Mouse (Mus musculus) limb, embryonic 11.5 days (tissue): ENCODE results near the gene Kdm4b. TPM values are rescaled to one million over a fixed set of nuclear protein-coding genes. Genes with fewer than 3 reads are reported as not detected.
A peak's percentile ranks its signal among the peaks of the same experiment; 100 is the strongest.

Source experiments
- ATAC-seq: fragments of 200-750 bp; cut with Nextera tagmentation; 2 replicates; pipeline ENCODE4 v1.8.0; 2017; ENCODE audit warnings: low read depth; ENCODE audit not compliant: insufficient number of reproducible peaks, low FRiP score, low TSS enrichment
- DNase-seq: peaks from one replicate; pipeline ENCODE4 v3.0.0-alpha.2; 2015; ENCODE audit warnings: low spot score
- H3K27ac ChIP-seq: fragments of 300-500 bp; sonication (generic); replicated peaks from 2 replicates; pipeline ENCODE4 v1.5.1; 2014; ENCODE audit warnings: low read depth, mild to moderate bottlenecking, low read length
- H3K27me3 ChIP-seq: fragments of 300-500 bp; sonication (generic); 2 replicates; pipeline ENCODE4 v1.6.1; 2014; ENCODE audit warnings: mild to moderate bottlenecking, low read length, mixed read lengths; ENCODE audit not compliant: control insufficient read depth, insufficient read depth
- H3K36me3 ChIP-seq: fragments of 300-500 bp; sonication (generic); 2 replicates; pipeline ENCODE4 v1.6.1; 2014; ENCODE audit warnings: mild to moderate bottlenecking, low read length, moderate library complexity, mixed read lengths; ENCODE audit not compliant: control insufficient read depth, insufficient read depth
- H3K4me1 ChIP-seq: fragments of 300-500 bp; sonication (generic); 2 replicates; pipeline ENCODE4 v1.6.1; 2014; ENCODE audit warnings: low read length, mixed read lengths; ENCODE audit not compliant: control insufficient read depth, insufficient read depth
- H3K4me2 ChIP-seq: fragments of 300-500 bp; sonication (generic); 2 replicates; pipeline ENCODE4 v1.6.1; 2014; ENCODE audit warnings: low read depth, mild to moderate bottlenecking, moderate library complexity; ENCODE audit not compliant: severe bottlenecking
- H3K4me3 ChIP-seq: fragments of 300-500 bp; sonication (generic); 2 replicates; pipeline ENCODE4 v1.5.1; 2014; ENCODE audit warnings: low read depth, low read length
- H3K9ac ChIP-seq: fragments of 300-500 bp; sonication (generic); 2 replicates; pipeline ENCODE4 v1.6.1; 2014; ENCODE audit warnings: mild to moderate bottlenecking, low read length
- H3K9me3 ChIP-seq: fragments of 300-500 bp; sonication (generic); 2 replicates; pipeline ENCODE4 v1.6.1; 2016; ENCODE audit warnings: low read length; ENCODE audit not compliant: control insufficient read depth
- WGBS: fragments of 180-500 bp; shearing (Covaris S2); extraction: QIAGEN DNeasy Blood & Tissue Kit; methylation state at CpG from one replicate; pipeline ENCODE4 v1.1.7; 2014; 5-methylcytosine and 5-hydroxymethylcytosine counted together
- polyA plus RNA-seq: library from polyadenylated mRNA; unstranded; fragments of >200 nt; fragmentation: Nextera tagmentation; extraction: Ambion mirVana; gene quantifications from 2 replicates; pipeline ENCODE4 v1.2.1, GENCODE M21; 2014

Gene Kdm4b
- polyA plus RNA-seq, 1 experiment from 2014 or later, result 33.2 TPM

DNA sequence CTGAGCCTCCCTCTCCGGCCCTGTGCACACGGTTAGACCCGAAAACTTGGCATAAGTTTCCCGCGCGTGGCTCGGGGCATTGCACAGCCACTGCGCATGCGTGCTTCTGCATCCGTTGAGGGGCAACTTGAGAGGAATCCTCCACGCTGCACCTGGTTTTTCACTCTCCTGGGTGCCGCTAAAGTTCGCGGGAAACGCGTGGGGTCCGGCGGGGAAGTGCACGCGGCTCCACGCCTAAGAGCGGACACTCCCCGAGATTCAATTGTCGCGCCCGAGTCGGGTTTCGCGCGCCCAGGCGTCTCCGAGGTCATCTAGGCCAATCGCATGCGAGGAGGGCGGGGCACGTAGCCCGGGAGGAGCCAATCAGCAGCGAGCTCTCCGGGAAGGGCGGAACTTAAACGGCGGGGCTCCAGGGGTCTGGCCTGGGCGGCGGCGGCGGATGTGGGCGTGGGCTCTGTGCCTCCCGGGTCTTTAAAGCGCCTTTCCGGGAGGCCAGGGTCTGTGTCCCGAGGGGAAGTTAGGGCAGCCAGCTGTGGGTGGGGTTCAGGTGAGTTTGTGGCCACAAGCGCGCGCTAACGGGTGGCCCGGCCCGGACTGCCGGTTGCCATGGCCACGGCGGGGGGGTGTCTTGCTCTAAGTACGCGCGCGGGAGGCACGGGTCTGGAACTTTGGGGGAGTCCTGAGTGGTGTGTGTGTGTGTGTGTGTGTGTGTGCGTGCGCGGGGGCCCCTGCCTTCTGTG, 21.8 kb upstream of the Kdm4b start:
- peak overlapping the region; percentile 91 for H3K27ac ChIP-seq
- peaks cover 25% of the 10 kb centered on the region for H3K4me1 ChIP-seq
- H3K36me3 ChIP-seq, result peaks cover 26% of the 10 kb centered on the region
- H3K9me3 ChIP-seq, result no peaks in the 10 kb centered on the region
- under 1% methylated on average over 68 of the region's 68 CpGs for WGBS
- H3K9ac ChIP-seq, result peak overlapping the region; percentile 87
- peak; percentile 98 for DNase-seq
- H3K4me3 ChIP-seq, result peak overlapping the region; percentile 85
- peak overlapping the region; percentile 98 for H3K4me2 ChIP-seq
- no peaks in the 10 kb centered on the region for H3K27me3 ChIP-seq
- peak; percentile 85 for ATAC-seq

DNA sequence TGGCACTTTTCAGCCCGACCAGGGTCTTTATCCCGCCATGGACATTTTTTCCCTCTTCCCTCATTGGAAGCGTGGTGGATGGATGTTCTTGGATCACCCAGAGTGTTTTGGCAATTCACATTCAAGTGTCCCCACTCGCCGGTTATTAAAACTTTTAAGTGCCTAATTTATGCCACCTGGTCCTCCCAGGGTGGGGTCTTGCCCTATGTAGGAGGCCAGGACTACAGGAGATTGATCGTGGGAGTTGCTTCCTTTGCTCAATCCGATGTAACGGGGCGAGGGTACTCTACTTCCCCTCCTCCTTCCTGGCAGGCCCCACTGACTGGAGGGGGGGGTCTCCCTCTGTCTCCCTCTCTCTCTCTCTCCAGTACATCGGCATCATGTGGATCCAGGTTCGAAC, 21.1 kb upstream of the Kdm4b start:
- peak overlapping the region; percentile 85 for H3K4me3 ChIP-seq
- H3K27ac ChIP-seq, result 0 out of 2 replicates have a peak overlapping the region, but pooled peaks have one; percentile 6
- H3K36me3 ChIP-seq, result peaks cover 33% of the 10 kb centered on the region
- H3K4me1 ChIP-seq, result peaks cover 25% of the 10 kb centered on the region
- H3K4me2 ChIP-seq, result peak overlapping the region; percentile 98
- no peaks in the 10 kb centered on the region for H3K9me3 ChIP-seq
- no peaks in the 10 kb centered on the region for H3K27me3 ChIP-seq
- DNase-seq (peak; percentile 40), ATAC-seq (no peak)
- peak overlapping the region; percentile 87 for H3K9ac ChIP-seq
- WGBS, result 10% methylated on average over 11 of the region's 11 CpGs

DNA sequence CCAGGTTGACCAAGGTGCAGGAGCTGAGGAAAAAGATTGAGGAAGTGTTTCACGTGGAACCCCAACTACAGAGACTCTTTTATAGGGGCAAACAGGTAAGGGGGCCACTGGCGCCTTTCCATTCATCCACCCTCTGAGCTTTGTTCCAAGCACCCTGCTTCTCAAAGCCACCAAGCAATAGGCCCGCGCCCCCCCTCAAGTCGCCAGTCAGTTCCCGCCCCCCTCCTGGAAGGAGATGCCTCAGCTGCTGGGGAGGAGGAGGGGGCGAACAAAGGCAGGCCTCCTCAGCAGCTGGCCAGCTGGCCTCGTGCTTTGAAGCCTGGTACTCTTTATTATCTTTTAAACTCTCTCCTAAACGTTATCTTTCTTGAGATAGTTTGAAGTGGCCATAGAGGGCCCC, 20.7 kb upstream of the Kdm4b start:
- DNase-seq, result no peak
- Histone ChIP-seq H3K36me3 (peaks cover 35% of the 10 kb centered on the region), H3K4me2 (peak overlapping the region; percentile 98), H3K4me1 (peaks cover 25% of the 10 kb centered on the region), H3K9ac (peak overlapping the region; percentile 87), H3K27me3 (no peaks in the 10 kb centered on the region), H3K4me3 (peak overlapping the region; percentile 85), H3K9me3 (no peaks in the 10 kb centered on the region), H3K27ac (no peak overlapping the region)
- 16% methylated on average over 9 of the region's 9 CpGs for WGBS
- no peak for ATAC-seq

DNA sequence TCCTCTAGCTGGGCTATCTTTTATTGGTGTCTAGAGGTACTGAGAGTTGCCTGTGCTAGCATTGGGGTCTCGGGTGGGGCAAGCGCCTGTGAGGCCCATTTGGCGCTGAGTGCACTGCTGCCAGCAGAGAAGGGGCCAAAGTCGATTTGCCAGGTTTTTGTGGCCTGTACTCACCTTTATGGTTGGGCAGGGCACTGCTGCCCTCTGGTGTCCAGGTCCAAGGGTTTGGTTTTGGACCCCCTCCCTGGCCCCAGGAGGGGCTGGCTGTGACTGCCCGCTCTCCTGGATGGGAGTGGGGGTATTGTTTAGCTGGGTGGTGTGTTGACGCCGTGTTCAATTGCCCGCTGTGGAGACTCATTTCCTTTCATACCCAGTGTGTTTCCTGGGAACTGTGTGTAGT, 20.0 kb upstream of the Kdm4b start:
- peak overlapping the region; percentile 85 for H3K4me3 ChIP-seq
- H3K27me3 ChIP-seq, result no peaks in the 10 kb centered on the region
- no peak overlapping the region for H3K27ac ChIP-seq
- no peak for ATAC-seq
- WGBS, result 66% methylated on average over 8 of the region's 8 CpGs
- H3K9me3 ChIP-seq, result no peaks in the 10 kb centered on the region
- DNase-seq, result peak; percentile 56
- H3K36me3 ChIP-seq, result peaks cover 41% of the 10 kb centered on the region
- peak overlapping the region; percentile 98 for H3K4me2 ChIP-seq
- H3K4me1 ChIP-seq, result peaks cover 25% of the 10 kb centered on the region
- peak overlapping the region; percentile 17; the same call in 1 of the 2 replicates for H3K9ac ChIP-seq

DNA sequence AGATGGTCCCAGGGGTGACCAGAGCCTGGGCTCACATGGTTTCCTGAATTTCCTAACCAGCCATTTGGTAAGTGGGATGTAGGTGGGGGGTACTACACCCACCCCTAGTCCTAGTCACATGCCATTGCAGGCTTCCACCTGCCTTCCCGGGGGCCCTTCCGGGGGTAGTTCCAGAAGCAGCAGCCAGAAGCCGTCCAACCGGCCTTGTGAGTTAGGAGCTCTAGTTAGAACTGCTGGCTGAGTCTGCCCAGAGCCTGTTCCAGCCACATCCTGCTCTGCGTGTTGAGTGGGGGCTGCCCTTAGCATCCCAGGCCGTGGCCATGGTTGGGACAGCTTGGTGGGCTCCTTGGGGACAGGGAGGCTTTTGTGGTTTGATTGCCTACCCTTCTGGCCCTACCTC, 17.8 kb upstream of the Kdm4b start:
- ATAC-seq, result no peak
- DNase-seq, result peak; percentile 57
- no peaks in the 10 kb centered on the region for H3K27me3 ChIP-seq
- no peak overlapping the region for H3K4me3 ChIP-seq
- no peaks in the 10 kb centered on the region for H3K9me3 ChIP-seq
- H3K4me1 ChIP-seq, result peaks cover 20% of the 10 kb centered on the region
- 82% methylated on average over 6 of the region's 6 CpGs for WGBS
- H3K27ac ChIP-seq, result no peak overlapping the region
- no peak overlapping the region for H3K4me2 ChIP-seq
- H3K9ac ChIP-seq, result no peak overlapping the region
- H3K36me3 ChIP-seq, result peaks cover 56% of the 10 kb centered on the region

DNA sequence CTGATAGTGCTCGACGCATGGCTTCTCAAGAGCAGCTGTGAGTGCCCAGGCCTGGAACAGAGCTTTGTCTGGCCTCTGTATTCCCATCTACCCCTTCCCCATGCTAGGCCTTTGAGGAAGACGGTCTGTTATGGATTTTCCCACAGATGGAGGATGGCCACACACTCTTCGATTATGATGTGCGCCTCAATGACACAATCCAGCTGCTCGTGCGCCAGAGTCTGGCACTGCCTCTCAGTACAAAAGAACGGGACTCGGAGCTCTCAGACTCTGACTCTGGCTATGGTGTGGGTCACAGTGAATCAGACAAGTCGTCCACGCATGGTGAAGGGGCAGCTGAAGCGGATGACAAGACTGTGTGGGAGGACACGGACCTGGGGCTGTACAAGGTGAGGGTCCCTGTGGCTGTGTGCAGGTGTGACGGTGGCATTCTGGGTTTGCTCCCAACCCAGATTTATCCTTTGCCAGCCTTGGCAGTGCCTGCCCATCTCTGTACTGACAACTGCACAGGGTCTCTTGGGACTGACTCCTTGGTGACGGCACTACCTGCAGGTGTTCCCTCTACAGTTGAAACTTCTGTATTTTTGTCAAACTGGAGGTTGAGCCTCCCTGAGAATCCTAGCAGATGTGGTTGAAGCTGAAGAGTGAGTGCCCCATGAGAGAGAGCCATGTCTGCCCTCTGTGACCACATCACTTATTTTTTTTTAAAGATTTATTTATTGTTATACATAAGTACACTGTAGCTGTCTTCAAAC, 16.5 kb upstream of the Kdm4b start:
- Histone ChIP-seq H3K36me3 (peaks cover 56% of the 10 kb centered on the region), H3K4me1 (peaks cover 20% of the 10 kb centered on the region), H3K4me2 (no peak overlapping the region), H3K9ac (no peak overlapping the region), H3K9me3 (no peaks in the 10 kb centered on the region), H3K4me3 (no peak overlapping the region), H3K27ac (no peak overlapping the region), H3K27me3 (no peaks in the 10 kb centered on the region)
- ATAC-seq (no peak), DNase-seq (no peak)
- WGBS, result 93% methylated on average over 15 of the region's 15 CpGs

DNA sequence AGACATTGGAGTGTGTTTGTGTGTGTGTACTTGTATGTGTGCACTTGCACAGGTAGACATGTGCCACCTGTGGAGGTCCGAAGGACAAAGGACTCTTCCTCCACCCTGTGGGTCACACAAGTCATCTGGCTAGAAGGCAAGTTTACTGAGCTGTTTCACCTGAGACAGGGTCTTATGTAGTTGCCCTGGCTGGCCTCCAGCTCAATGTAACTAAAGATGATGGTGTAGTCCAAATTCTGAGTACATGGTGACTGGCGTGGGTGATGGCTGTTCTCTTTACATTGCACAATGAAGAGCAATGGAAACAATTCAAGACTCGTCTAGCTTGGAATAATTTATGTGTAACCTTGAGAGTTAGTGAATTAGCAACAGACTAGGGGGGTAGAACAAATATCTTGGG, 1.4 kb upstream of the Kdm4b start:
- ATAC-seq (no peak), DNase-seq (no peak)
- Histone ChIP-seq H3K9ac (no peak overlapping the region), H3K27ac (no peak overlapping the region), H3K4me1 (peaks cover 14% of the 10 kb centered on the region), H3K4me2 (no peak overlapping the region), H3K4me3 (no peak overlapping the region), H3K9me3 (no peaks in the 10 kb centered on the region), H3K27me3 (no peaks in the 10 kb centered on the region), H3K36me3 (peaks cover 22% of the 10 kb centered on the region)
- WGBS, result 57% methylated on average over 3 of the region's 3 CpGs

DNA sequence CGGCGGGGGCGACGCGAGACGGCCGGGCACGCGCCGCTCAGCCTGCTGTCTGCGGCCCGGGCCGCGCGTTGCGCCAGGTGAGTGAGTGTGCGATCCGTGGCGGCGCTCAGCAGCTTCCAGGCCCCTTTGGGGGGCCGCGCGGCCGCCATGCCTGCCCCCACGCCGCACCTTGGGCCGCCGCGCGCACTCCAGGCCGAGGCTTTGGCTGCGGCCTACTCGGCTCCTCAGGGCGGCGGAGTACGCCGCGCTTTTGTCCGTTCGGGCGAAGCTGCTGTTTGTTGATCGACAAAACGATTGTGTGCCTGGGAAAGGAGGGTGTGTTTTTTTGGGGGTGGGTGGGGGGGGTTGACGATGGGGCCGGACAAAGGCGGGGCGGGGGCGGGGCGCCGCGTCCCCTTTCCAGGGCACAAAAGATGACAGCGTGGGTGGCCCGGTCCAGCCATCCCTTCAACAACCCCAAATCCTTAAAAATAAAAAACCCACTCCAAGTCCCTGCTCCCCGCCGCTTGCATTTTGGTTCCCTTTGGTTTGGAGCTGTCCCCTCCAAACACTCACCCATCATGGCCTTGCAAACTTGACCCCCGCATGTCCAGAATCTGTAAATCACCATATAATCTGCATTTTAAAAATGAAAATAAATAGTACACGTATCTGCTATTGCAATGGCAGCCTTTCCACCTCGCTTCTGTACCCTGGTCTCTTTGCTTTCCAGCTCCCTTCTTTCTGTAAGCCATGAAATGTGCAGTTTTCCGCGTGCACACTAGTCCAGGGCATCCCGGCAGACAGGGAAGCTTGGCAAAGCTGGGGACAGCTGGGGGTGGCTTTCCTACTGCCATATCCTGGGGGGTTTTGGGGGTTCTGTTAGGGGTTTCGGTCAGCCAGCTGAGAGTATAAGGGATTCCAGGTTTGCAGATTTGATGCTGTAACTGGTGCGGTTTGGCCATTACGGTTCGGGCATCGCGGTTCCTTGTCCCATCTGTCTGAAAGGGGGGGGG, 588 bp downstream of the Kdm4b start:
- no peak for DNase-seq

More for the DNA sequence above, 588 bp downstream of the Kdm4b start:
- H3K27me3 ChIP-seq, result no peaks in the 10 kb centered on the region
- peak overlapping the region; percentile 88 for H3K9ac ChIP-seq
- no peaks in the 10 kb centered on the region for H3K9me3 ChIP-seq
- ATAC-seq, result peak; percentile 34
- H3K36me3 ChIP-seq, result peaks cover 8% of the 10 kb centered on the region
- peak overlapping the region; percentile 73; the same call in 1 of the 2 replicates for H3K27ac ChIP-seq
- peak overlapping the region; percentile 88 for H3K4me3 ChIP-seq
- peak overlapping the region; percentile 53 for H3K4me2 ChIP-seq
- H3K4me1 ChIP-seq, result peaks cover 14% of the 10 kb centered on the region
- 3% methylated on average over 65 of the region's 67 CpGs for WGBS
